Mouse (Mus musculus): ENCODE measurements around the gene 4933402N22Rik.
"Not testable (repeated sequence)": the region's sequence is repeated elsewhere in the genome, so short reads cannot be mapped to it uniquely, and the experiment has no call there.

4933402N22Rik gene

GRCm38 (mm10) chr5:11917743-11918142 lies at the start of gene 4933402N22Rik:
TSS of gene 4933402N22Rik (plus strand) at chr5:11918043.
- DNase-seq (ENCODE audit: low read depth, low spot score): not testable (repeated sequence)

- DNase-seq (ENCODE audit: low read depth, low spot score): not testable (repeated sequence)
These were observed 5.9 kb downstream of the 4933402N22Rik start for GRCm38 (mm10) chr5:11923790-11924189.

All from brain, adult 2 months (tissue).